13 mouse cellular contexts compared by ENCODE assay signal in genomic region chr1:155239962-155240717, GRCm38 (mm10). TPM values are rescaled to one million over a fixed set of nuclear protein-coding genes. Genes with fewer than 3 reads are reported as not detected.
DNase-seq lines count a peak whose midpoint lies in the region; ATAC-seq lines count a peak whose summit lies in the region.
"Had no signal": no experiment of that assay in that cellular context is flagged by ENCODE, and none has a peak within 500 bp of the region (broad histone marks: within the 10 kb centered on the region; RNA-seq: fewer than 3 reads in every experiment).

No protein-coding gene starts in this region.

- H3K36me3 ChIP-seq in heart, embryonic 13.5 days, result peaks cover 41% of the 10 kb centered on the region
- H3K36me3 ChIP-seq in heart, embryonic 12.5 days, result peaks cover 45% of the 10 kb centered on the region

- H3K4me2 ChIP-seq in heart, embryonic 13.5 days, result no peak overlapping the region
- H3K4me2 ChIP-seq in heart, embryonic 12.5 days, result no peak overlapping the region
- H3K4me2 ChIP-seq: embryonic facial prominence, embryonic 12.5 days had no signal

- H3K4me1 ChIP-seq in heart, embryonic 13.5 days, result peaks cover 76% of the 10 kb centered on the region
- H3K4me1 ChIP-seq in heart, embryonic 12.5 days (replicated peaks), result peaks cover 70% of the 10 kb centered on the region

- no peaks in the 10 kb centered on the region for H3K9me3 ChIP-seq in heart, embryonic 13.5 days
- H3K9me3 ChIP-seq in heart, embryonic 12.5 days (replicated peaks), result no peaks in the 10 kb centered on the region
- H3K9me3 ChIP-seq: embryonic facial prominence, embryonic 12.5 days had no signal

- H3K27ac ChIP-seq in heart, embryonic 13.5 days (replicated peaks), result no peak overlapping the region
- no peak overlapping the region for H3K27ac ChIP-seq in heart, embryonic 12.5 days (ENCODE audit: poor library complexity, severe bottlenecking)
- H3K27ac ChIP-seq: embryonic facial prominence, embryonic 12.5 days; liver, embryonic 14.5 days; macrophage had no signal

- H3K4me3 ChIP-seq in heart, embryonic 13.5 days, result no peak overlapping the region
- no peak overlapping the region for H3K4me3 ChIP-seq in heart, embryonic 12.5 days
- H3K4me3 ChIP-seq: embryonic facial prominence, embryonic 12.5 days had no signal

- DNase-seq in ovary, adult 18-20 months (ENCODE audit: low spot score), result peak; percentile 48
- DNase-seq in ovary, postnatal 36 days (ENCODE audit: low spot score), result no peak
- peak; percentile 54 for DNase-seq in gastrocnemius, postnatal 10 days
- peak; percentile 72 for DNase-seq in telencephalon, adult 2 months (ENCODE audit: low read depth, low spot score)
- no peak for DNase-seq in frontal cortex, adult 2 months (ENCODE audit: extremely low spot score in 1 of 2, low spot score in 1 of 2)
- no peak for DNase-seq in frontal cortex, postnatal 14 days (ENCODE audit: low spot score in 2 of 2)
- DNase-seq: cerebellum, adult 18-20 months; kidney, adult 9 months had no signal

- H3K27me3 ChIP-seq in heart, embryonic 13.5 days (replicated peaks), result no peaks in the 10 kb centered on the region
- no peaks in the 10 kb centered on the region for H3K27me3 ChIP-seq in heart, embryonic 12.5 days (replicated peaks)

- no peak for ATAC-seq in heart, embryonic 13.5 days (ENCODE audit: extremely low read depth, insufficient number of reproducible peaks, low FRiP score, low TSS enrichment)
- no peak for ATAC-seq in heart, embryonic 12.5 days (ENCODE audit: insufficient number of reproducible peaks, low FRiP score)

- peak overlapping the region; percentile 68 for H3K9ac ChIP-seq in heart, embryonic 13.5 days
- no peak overlapping the region for H3K9ac ChIP-seq in heart, embryonic 12.5 days
- H3K9ac ChIP-seq: embryonic facial prominence, embryonic 12.5 days; liver, embryonic 14.5 days had no signal

- 81% methylated on average over 6 of the region's 6 CpGs for WGBS in heart, embryonic 13.5 days
- WGBS in heart, embryonic 12.5 days, result 78% methylated on average over 6 of the region's 6 CpGs

RNA-seq across cellular contexts. Expression of gene BC034090, which starts 4.1 kb away (rescaled TPM):
- polyA plus RNA-seq in heart, embryonic 13.5 days (2015; fragmentation: Nextera tagmentation; extraction: Ambion mirVana), result 7.0 and 7.6 TPM in 2 replicates
- 9.0 and 9.6 TPM in 2 replicates for polyA plus RNA-seq in heart, embryonic 12.5 days (2016; fragmentation: Nextera tagmentation; extraction: Ambion mirVana)
- total RNA-seq in gastrocnemius, postnatal 10 days (2021), result 10 to 100 TPM in 1 of 2 experiments, 1 to 10 TPM in 1; 3.8 to 10.3 TPM
- 15.4 and 16.3 TPM in 2 replicates for polyA plus RNA-seq in frontal cortex, adult 2 months (2012; rRNA removed)
- polyA plus RNA-seq: macrophage had no signal

Comparison
In these comparisons a context has a peak if more than half of its experiments do, and no peak if none do; other contexts are left out.
1. DNase-seq: peak in ovary, adult 18-20 months (single experiment), gastrocnemius, postnatal 10 days (single experiment) and telencephalon, adult 2 months (single experiment); none in ovary, postnatal 36 days (single experiment), frontal cortex, adult 2 months (0 of 2) and frontal cortex, postnatal 14 days (0 of 2).